Mouse (Mus musculus) MEL (cell line): ENCODE results near the gene Lnx2. TPM values are rescaled to one million over a fixed set of nuclear protein-coding genes. Genes with fewer than 3 reads are reported as not detected.

ENCODE experiments used
- DNase-seq: peaks from one replicate; pipeline ENCODE4 v3.0.0; 2011; ENCODE audit warnings: low read depth, low spot score
- H3K27ac ChIP-seq: 2 replicates; pipeline ENCODE4 v1.5.1; 2012; ENCODE audit warnings: low read depth, mild to moderate bottlenecking, control low read depth, low read length, moderate library complexity; ENCODE audit not compliant: control insufficient read depth
- H3K27me3 ChIP-seq, 2 experiments: fragments of 150-350 bp in 1 of 2; sonication (generic) in 1 of 2; 2 replicates each; pipeline ENCODE4 v1.6.1; 2012; ENCODE audit warnings: low read length in 2 of 2, mild to moderate bottlenecking in 2 of 2, improper control_type of control experiment in 1 of 2, moderate library complexity in 1 of 2; ENCODE audit not compliant: insufficient read depth in 2 of 2, control insufficient read depth in 1 of 2
- H3K36me3 ChIP-seq, 2 experiments: 2 replicates each; pipeline ENCODE4 v1.6.1; 2012 to 2014; ENCODE audit warnings: low read length in 2 of 2, improper control_type of control experiment in 1 of 2, inconsistent platforms in 1 of 2, mild to moderate bottlenecking in 1 of 2; ENCODE audit not compliant: insufficient read depth in 2 of 2, control insufficient read depth in 1 of 2
- H3K4me1 ChIP-seq, 2 experiments: fragments of 150-350 bp in 1 of 2; sonication (generic) in 1 of 2; 2 replicates each; pipeline ENCODE4 v1.6.1; 2012; ENCODE audit warnings: low read length in 2 of 2, improper control_type of control experiment in 1 of 2, mild to moderate bottlenecking in 1 of 2; ENCODE audit not compliant: insufficient read depth in 2 of 2, control insufficient read depth in 1 of 2
- H3K4me3 ChIP-seq, 2 experiments: fragments of 150-350 bp in 1 of 2; sonication (generic) in 1 of 2; 2 replicates each; pipeline ENCODE4 v1.5.1; 2012; ENCODE audit warnings: low read depth in 2 of 2, low read length in 2 of 2, mild to moderate bottlenecking in 2 of 2, moderate library complexity in 2 of 2, control low read depth in 1 of 2, improper control_type of control experiment in 1 of 2; ENCODE audit not compliant: control insufficient read depth in 1 of 2, insufficient read depth in 1 of 2
- H3K79me2 ChIP-seq: 2 replicates; pipeline ENCODE4 v1.6.1; 2012; ENCODE audit warnings: mild to moderate bottlenecking, low read length, moderate library complexity; ENCODE audit not compliant: control insufficient read depth, poor library complexity, insufficient read depth
- H3K9ac ChIP-seq: 2 replicates; pipeline ENCODE4 v1.6.1; 2012; ENCODE audit warnings: low read depth, mild to moderate bottlenecking, control low read depth, low read length, moderate library complexity; ENCODE audit not compliant: control insufficient read depth, poor library complexity, severe bottlenecking
- H3K9me3 ChIP-seq: fragments of 150-350 bp; sonication (generic); replicated peaks from 2 replicates; pipeline ENCODE4 v1.6.1; 2012; ENCODE audit warnings: mild to moderate bottlenecking, low read length, improper control_type of control experiment, moderate library complexity; ENCODE audit not compliant: insufficient read depth
- BHLHE40 ChIP-seq: IDR thresholded peaks from 2 replicates; pipeline ENCODE4 v1.6.1; 2012; ENCODE audit warnings: low read depth, mild to moderate bottlenecking, inconsistent platforms, low read length, improper control_type of control experiment, borderline replicate concordance
- CHD1 ChIP-seq: IDR thresholded peaks from 2 replicates; pipeline ENCODE4 v1.6.1; 2012; ENCODE audit warnings: low read depth, mild to moderate bottlenecking, inconsistent platforms, low read length, improper control_type of control experiment
- E2F4 ChIP-seq: IDR thresholded peaks from 2 replicates; pipeline ENCODE4 v1.6.1; 2011; ENCODE audit warnings: low read depth, low read length, improper control_type of control experiment, borderline replicate concordance
- EP300 ChIP-seq, 2 experiments: IDR thresholded peaks; 2 replicates each; pipeline ENCODE4 v1.6.1; 2011; ENCODE audit warnings: improper control_type of control experiment in 2 of 2, low read length in 2 of 2, low read depth in 1 of 2, mild to moderate bottlenecking in 1 of 2
- GABPA ChIP-seq: IDR thresholded peaks from 2 replicates; pipeline ENCODE4 v1.6.1; 2012; ENCODE audit warnings: low read depth, mild to moderate bottlenecking, inconsistent platforms, low read length, improper control_type of control experiment, moderate library complexity
- JUND ChIP-seq: IDR thresholded peaks from 2 replicates; pipeline ENCODE4 v1.6.1; 2011; ENCODE audit warnings: low read depth, mild to moderate bottlenecking, improper control_type of control experiment, low read length
- KAT2A ChIP-seq: conservative IDR thresholded peaks from 2 replicates; pipeline ENCODE4 v1.6.1; 2012; ENCODE audit warnings: low read depth, low read length, improper control_type of control experiment, inconsistent platforms
- MAFK ChIP-seq: IDR thresholded peaks from 2 replicates; pipeline ENCODE4 v1.6.1; 2011; ENCODE audit warnings: low read depth, mild to moderate bottlenecking, low read length, improper control_type of control experiment, borderline replicate concordance
- MAZ ChIP-seq: IDR thresholded peaks from 2 replicates; pipeline ENCODE4 v1.6.1; 2012; ENCODE audit warnings: low read depth, mild to moderate bottlenecking, inconsistent platforms, low read length, improper control_type of control experiment
- MEF2A ChIP-seq: IDR thresholded peaks from 2 replicates; pipeline ENCODE4 v1.6.1; 2014; ENCODE audit warnings: low read depth, mild to moderate bottlenecking, inconsistent platforms, low read length, improper control_type of control experiment; ENCODE audit not compliant: poor library complexity, insufficient replicate concordance, severe bottlenecking; ENCODE audit errors: extremely low read depth
- MYB ChIP-seq: IDR thresholded peaks from 2 replicates; pipeline ENCODE4 v1.6.1; 2011; ENCODE audit warnings: mild to moderate bottlenecking, low read depth, low read length, improper control_type of control experiment
- MYC ChIP-seq: IDR thresholded peaks from 2 replicates; pipeline ENCODE4 v1.6.1; 2011; ENCODE audit warnings: low read depth, mild to moderate bottlenecking, low read length, improper control_type of control experiment, moderate library complexity
- NELFE ChIP-seq: IDR thresholded peaks from 2 replicates; pipeline ENCODE4 v1.6.1; 2011; ENCODE audit warnings: low read depth, low read length, improper control_type of control experiment
- POLR2AphosphoS5 ChIP-seq: IDR thresholded peaks from 2 replicates; pipeline ENCODE4 v1.6.1; 2012; ENCODE audit warnings: low read depth, borderline replicate concordance, mild to moderate bottlenecking, inconsistent platforms, low read length, moderate library complexity, mixed read lengths
- RCOR1 ChIP-seq: IDR thresholded peaks from 2 replicates; pipeline ENCODE4 v1.6.1; 2012; ENCODE audit warnings: low read depth, mild to moderate bottlenecking, inconsistent platforms, low read length, improper control_type of control experiment
- SMC3 ChIP-seq: IDR thresholded peaks from 2 replicates; pipeline ENCODE4 v1.6.1; 2011; ENCODE audit warnings: low read depth, low read length, improper control_type of control experiment
- TAL1 ChIP-seq: IDR thresholded peaks from 2 replicates; pipeline ENCODE4 v1.6.1; 2012; ENCODE audit warnings: mild to moderate bottlenecking, inconsistent platforms, low read length, moderate library complexity, mixed read lengths
- USF2 ChIP-seq, 2 experiments: IDR thresholded peaks; 2 replicates each; pipeline ENCODE4 v1.6.1; 2011 to 2012; ENCODE audit warnings: improper control_type of control experiment in 2 of 2, low read length in 2 of 2, borderline replicate concordance in 1 of 2, inconsistent platforms in 1 of 2, low read depth in 1 of 2, mild to moderate bottlenecking in 1 of 2; ENCODE audit not compliant: insufficient read depth in 1 of 2
- ZC3H11A ChIP-seq: IDR thresholded peaks from 2 replicates; pipeline ENCODE4 v1.6.1; 2012; ENCODE audit warnings: low read depth, mild to moderate bottlenecking, inconsistent platforms, low read length, improper control_type of control experiment
- ZMIZ1 ChIP-seq: IDR thresholded peaks from 2 replicates; pipeline ENCODE4 v1.6.1; 2012; ENCODE audit warnings: low read depth, mild to moderate bottlenecking, inconsistent platforms, low read length, improper control_type of control experiment, moderate library complexity
- ZNF384 ChIP-seq: IDR thresholded peaks from 2 replicates; pipeline ENCODE4 v1.6.1; 2012; ENCODE audit warnings: low read depth, mild to moderate bottlenecking, inconsistent platforms, low read length, improper control_type of control experiment
- polyA plus RNA-seq, 2 experiments: library from polyadenylated mRNA; stranded (reverse) in 1 of 2; unstranded in 1 of 2; fragments of >175 nt in 1 of 2; fragments of >200 nt in 1 of 2; gene quantifications; 2 replicates each; pipeline versions ENCODE4 v1.2.1 to v1.2.4; 2012; ENCODE audit warnings: low replicate concordance in 2 of 2, low read depth in 1 of 2; ENCODE audit not compliant: insufficient read length in 2 of 2, insufficient read depth in 1 of 2, missing spikeins in 1 of 2
- total RNA-seq: library from RNA; depleted of rRNA; stranded (reverse); fragments of 300-350 nt; gene quantifications from 2 replicates; pipeline ENCODE4 v1.2.3, GENCODE M21; 2012

Lnx2 gene
- total and polyA plus RNA-seq, 3 experiments = 22.0 to 26.1 TPM; not detected in 1

GRCm38 (mm10) chr5:147058661-147059060, 17.7 kb downstream of the Lnx2 start:
- Histone ChIP-seq H3K4me1 (peaks cover 8 to 19% of the 10 kb centered on the region in 2 experiments), H3K27me3 (no peaks in the 10 kb centered on the region)

DNA sequence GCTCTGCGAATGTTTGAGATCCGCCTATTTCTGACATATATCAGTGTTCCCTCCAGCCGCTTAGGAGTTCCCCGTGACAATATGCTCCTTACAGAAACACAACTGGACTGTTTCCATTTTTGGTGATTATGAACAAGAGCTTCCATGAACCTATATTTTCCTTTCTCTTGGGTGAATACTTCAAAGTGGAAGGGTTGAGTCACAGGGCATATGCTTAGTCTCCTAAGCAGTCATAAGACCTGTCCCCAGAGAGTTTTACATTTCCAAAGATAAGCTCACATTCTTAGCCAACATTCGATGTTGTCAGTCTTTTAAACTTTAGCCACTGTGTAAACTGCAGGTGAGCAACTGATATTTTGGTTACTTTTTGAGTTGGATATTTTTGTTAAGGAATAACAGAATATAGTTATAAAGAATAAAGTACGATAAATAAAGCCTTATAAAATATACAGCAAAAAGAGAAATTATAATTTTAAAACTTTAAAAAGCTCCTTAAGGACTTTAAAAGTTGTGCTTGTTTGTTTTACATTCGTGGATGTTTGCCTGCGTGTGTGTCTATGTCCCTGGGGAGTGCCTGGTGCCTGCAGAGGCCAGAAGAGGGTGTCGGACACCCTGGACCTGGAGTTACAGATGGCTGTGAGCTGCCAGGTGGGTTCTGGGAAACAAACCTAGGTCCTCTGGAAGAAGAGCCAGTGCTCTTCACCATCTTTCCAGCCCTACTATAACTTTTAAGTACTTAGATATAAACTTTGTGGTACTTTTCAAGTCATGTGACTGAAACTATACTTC, 18.6 kb downstream of the Lnx2 start:
- no peak for DNase-seq
- Histone ChIP-seq H3K79me2 (peaks cover 59% of the 10 kb centered on the region), H3K4me1 (peaks cover 4 to 12% of the 10 kb centered on the region in 2 experiments), H3K27me3 (no peaks in the 10 kb centered on the region), H3K27ac (no peak overlapping the region), H3K36me3 (peaks cover 2 to 15% of the 10 kb centered on the region in 2 experiments; a peak in 3 of 4 replicates), H3K9me3 (no peaks in the 10 kb centered on the region), H3K4me3 (no peak overlapping the region), H3K9ac (no peak overlapping the region)
- no peak for TF ChIP-seq JUND
- TF ChIP-seq GABPA = no peak
- TF ChIP-seq KAT2A = no peak

More at GRCm38 (mm10) chr5:147058661-147059060, 17.7 kb downstream of the Lnx2 start:
- H3K79me2 ChIP-seq = peaks cover 56% of the 10 kb centered on the region
- no peak overlapping the region for H3K9ac ChIP-seq
- TF ChIP-seq CHD1 = no peak
- no peak for TF ChIP-seq E2F4
- TF ChIP-seq EP300 (IDR thresholded peaks at IDR 0.05; ENCODE audit: low read depth in 1 of 2, low read length in 2 of 2) = no peak
- TF ChIP-seq MYB = no peak
- no peak for TF ChIP-seq MEF2A
- no peak for TF ChIP-seq RCOR1
- no peak for TF ChIP-seq POLR2AphosphoS5
- no peak for TF ChIP-seq ZMIZ1
- TF ChIP-seq MYC = no peak
- no peak for TF ChIP-seq ZC3H11A
- no peak for TF ChIP-seq ZNF384
- no peak for TF ChIP-seq BHLHE40
- no peak for TF ChIP-seq MAFK
- no peak for TF ChIP-seq MAZ
- TF ChIP-seq SMC3 = no peak
- no peak for TF ChIP-seq KAT2A
- no peak for TF ChIP-seq GABPA
- no peak for TF ChIP-seq NELFE
- no peak for TF ChIP-seq TAL1
- TF ChIP-seq USF2 (IDR thresholded peaks at IDR 0.05; ENCODE audit: borderline replicate concordance in 1 of 2, insufficient read depth in 1 of 2, low read depth in 1 of 2, low read length in 2 of 2) = no peak
- TF ChIP-seq, all 39 proteins: peak for 0
- no peak overlapping the region for H3K27ac ChIP-seq
- DNase-seq = no peak
- H3K9me3 ChIP-seq = no peaks in the 10 kb centered on the region
- H3K36me3 ChIP-seq = peaks cover 2 to 21% of the 10 kb centered on the region in 2 experiments; a peak in 3 of 4 replicates
- no peak overlapping the region for H3K4me3 ChIP-seq
